Comparison of ENCODE assay signal across 15 mouse cellular contexts in the genomic region with DNA sequence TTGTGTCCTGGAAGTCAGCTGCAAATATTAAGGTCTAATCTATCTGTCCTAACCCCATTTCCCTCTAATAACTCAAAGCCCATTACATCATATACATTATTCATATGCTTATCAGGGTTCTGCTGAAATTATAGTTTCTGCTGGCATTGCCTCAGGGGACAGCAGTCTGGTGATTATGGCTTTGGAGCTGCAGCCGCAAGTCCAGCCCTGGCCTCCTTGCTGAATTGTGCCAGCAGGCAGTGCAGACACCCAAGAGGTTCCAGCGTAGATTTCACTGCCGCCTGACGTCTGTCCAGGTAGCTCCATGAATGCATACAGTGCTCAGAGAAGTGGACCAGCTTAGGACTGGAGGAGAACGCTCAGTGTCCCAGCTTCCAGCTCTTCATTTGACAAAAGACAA. TPM values are rescaled to one million over a fixed set of nuclear protein-coding genes. Genes with fewer than 3 reads are reported as not detected.
DNase-seq lines count a peak whose midpoint lies in the region; ATAC-seq lines count a peak whose summit lies in the region.
"Had no signal": no experiment of that assay in that cellular context is flagged by ENCODE, and none has a peak within 500 bp of the region (broad histone marks: within the 10 kb centered on the region; RNA-seq: fewer than 3 reads in every experiment).

No protein-coding gene starts in this region.

- DNase-seq in midbrain, embryonic 14.5 days, result peak; percentile 51
- DNase-seq in spleen, adult 12 weeks (ENCODE audit: low spot score), result no peak
- DNase-seq in layer of hippocampus, adult 8-10 months (ENCODE audit: low spot score in 2 of 2), result no peak
- DNase-seq in cerebellum, postnatal 4 days (ENCODE audit: low spot score in 2 of 2), result no peak
- DNase-seq: cerebellum, postnatal 10 days; gastrocnemius, postnatal 25 days; kidney, adult 2 months; layer of hippocampus, adult 9-11 months; liver, embryonic 13.5 days had no signal

- no peaks in the 10 kb centered on the region for H3K36me3 ChIP-seq in heart, embryonic 13.5 days
- no peaks in the 10 kb centered on the region for H3K36me3 ChIP-seq in heart, embryonic 12.5 days
- no peaks in the 10 kb centered on the region for H3K36me3 ChIP-seq in neural tube, embryonic 12.5 days
- H3K36me3 ChIP-seq in neural tube, embryonic 15.5 days, result no peaks in the 10 kb centered on the region
- H3K36me3 ChIP-seq in midbrain, embryonic 14.5 days (ENCODE audit: control insufficient read depth, insufficient read depth, low read length), result no peaks in the 10 kb centered on the region
- H3K36me3 ChIP-seq: embryonic facial prominence, embryonic 12.5 days; liver, embryonic 13.5 days had no signal

- H3K27ac ChIP-seq in heart, embryonic 13.5 days (replicated peaks), result 0 out of 2 replicates have a peak overlapping the region, but pooled peaks have one; percentile 10
- H3K27ac ChIP-seq in heart, embryonic 12.5 days (ENCODE audit: poor library complexity, severe bottlenecking), result no peak overlapping the region
- 0 out of 2 replicates have a peak overlapping the region, but pooled peaks have one; percentile 21 for H3K27ac ChIP-seq in neural tube, embryonic 12.5 days
- H3K27ac ChIP-seq in neural tube, embryonic 15.5 days (replicated peaks), result no peak overlapping the region
- H3K27ac ChIP-seq in midbrain, embryonic 14.5 days (replicated peaks; ENCODE audit: low read depth, low read length), result peak overlapping the region; percentile 64
- H3K27ac ChIP-seq: embryonic facial prominence, embryonic 12.5 days; liver, embryonic 13.5 days had no signal

- no peak for ATAC-seq in heart, embryonic 13.5 days (ENCODE audit: extremely low read depth, insufficient number of reproducible peaks, low FRiP score, low TSS enrichment)
- no peak for ATAC-seq in heart, embryonic 12.5 days (ENCODE audit: insufficient number of reproducible peaks, low FRiP score)
- ATAC-seq in neural tube, embryonic 12.5 days (ENCODE audit: low FRiP score, low read depth), result peak; percentile 18; the same call in 1 of the 2 replicates
- ATAC-seq in neural tube, embryonic 15.5 days (ENCODE audit: low FRiP score), result no peak
- 0 out of 2 replicates have a peak, but pooled peaks have one; percentile 12 for ATAC-seq in midbrain, embryonic 14.5 days (ENCODE audit: low FRiP score, low TSS enrichment)
- ATAC-seq: activated CD4-positive, CD25-positive, alpha-beta regulatory T cell, adult 4 months had no signal

- no peak overlapping the region for H3K4me2 ChIP-seq in heart, embryonic 13.5 days
- no peak overlapping the region for H3K4me2 ChIP-seq in heart, embryonic 12.5 days
- H3K4me2 ChIP-seq in neural tube, embryonic 12.5 days (replicated peaks), result no peak overlapping the region
- no peak overlapping the region for H3K4me2 ChIP-seq in neural tube, embryonic 15.5 days
- H3K4me2 ChIP-seq in midbrain, embryonic 14.5 days (ENCODE audit: low read length), result no peak overlapping the region
- H3K4me2 ChIP-seq: embryonic facial prominence, embryonic 12.5 days; liver, embryonic 13.5 days had no signal

- no peaks in the 10 kb centered on the region for H3K9me3 ChIP-seq in heart, embryonic 13.5 days
- no peaks in the 10 kb centered on the region for H3K9me3 ChIP-seq in heart, embryonic 12.5 days (replicated peaks)
- no peaks in the 10 kb centered on the region for H3K9me3 ChIP-seq in neural tube, embryonic 12.5 days
- H3K9me3 ChIP-seq in neural tube, embryonic 15.5 days (replicated peaks), result no peaks in the 10 kb centered on the region
- H3K9me3 ChIP-seq in midbrain, embryonic 14.5 days (ENCODE audit: control insufficient read depth, low read length), result no peaks in the 10 kb centered on the region
- H3K9me3 ChIP-seq: embryonic facial prominence, embryonic 12.5 days; liver, embryonic 13.5 days had no signal

- no peak overlapping the region for H3K9ac ChIP-seq in heart, embryonic 13.5 days
- no peak overlapping the region for H3K9ac ChIP-seq in heart, embryonic 12.5 days
- H3K9ac ChIP-seq in neural tube, embryonic 12.5 days, result no peak overlapping the region
- H3K9ac ChIP-seq in neural tube, embryonic 15.5 days (replicated peaks), result no peak overlapping the region
- no peak overlapping the region for H3K9ac ChIP-seq in midbrain, embryonic 14.5 days (replicated peaks; ENCODE audit: low read length)
- H3K9ac ChIP-seq: embryonic facial prominence, embryonic 12.5 days; liver, embryonic 13.5 days had no signal

- H3K4me3 ChIP-seq in heart, embryonic 13.5 days, result no peak overlapping the region
- no peak overlapping the region for H3K4me3 ChIP-seq in heart, embryonic 12.5 days
- H3K4me3 ChIP-seq in neural tube, embryonic 12.5 days, result no peak overlapping the region
- no peak overlapping the region for H3K4me3 ChIP-seq in neural tube, embryonic 15.5 days (replicated peaks)
- no peak overlapping the region for H3K4me3 ChIP-seq in midbrain, embryonic 14.5 days (replicated peaks; ENCODE audit: low read depth, low read length)
- H3K4me3 ChIP-seq: embryonic facial prominence, embryonic 12.5 days; liver, embryonic 13.5 days had no signal

- 71% methylated on average over 5 of the region's 5 CpGs for WGBS in heart, embryonic 13.5 days
- 66% methylated on average over 5 of the region's 5 CpGs for WGBS in heart, embryonic 12.5 days
- WGBS in neural tube, embryonic 12.5 days, result 65% methylated on average over 5 of the region's 5 CpGs
- WGBS in neural tube, embryonic 15.5 days, result 39% methylated on average over 5 of the region's 5 CpGs
- 42% methylated on average over 5 of the region's 5 CpGs for WGBS in midbrain, embryonic 14.5 days

- no peaks in the 10 kb centered on the region; the same call in 1 of the 2 replicates for H3K27me3 ChIP-seq in heart, embryonic 13.5 days (replicated peaks)
- no peaks in the 10 kb centered on the region for H3K27me3 ChIP-seq in heart, embryonic 12.5 days (replicated peaks)
- no peaks in the 10 kb centered on the region for H3K27me3 ChIP-seq in neural tube, embryonic 12.5 days (replicated peaks)
- H3K27me3 ChIP-seq in neural tube, embryonic 15.5 days (replicated peaks), result no peaks in the 10 kb centered on the region
- H3K27me3 ChIP-seq in midbrain, embryonic 14.5 days (ENCODE audit: control insufficient read depth, insufficient read depth, low read length), result no peaks in the 10 kb centered on the region
- H3K27me3 ChIP-seq: embryonic facial prominence, embryonic 12.5 days; liver, embryonic 13.5 days had no signal

- peaks cover 24% of the 10 kb centered on the region for H3K4me1 ChIP-seq in heart, embryonic 13.5 days
- H3K4me1 ChIP-seq in heart, embryonic 12.5 days (replicated peaks), result peaks cover 16% of the 10 kb centered on the region
- peaks cover 22% of the 10 kb centered on the region for H3K4me1 ChIP-seq in neural tube, embryonic 12.5 days
- H3K4me1 ChIP-seq in neural tube, embryonic 15.5 days, result peaks cover 32% of the 10 kb centered on the region
- peaks cover 32% of the 10 kb centered on the region for H3K4me1 ChIP-seq in midbrain, embryonic 14.5 days (ENCODE audit: control insufficient read depth, insufficient read depth, low read length)

RNA-seq across cellular contexts. Expression of a gene that starts 16.8 kb away (rescaled TPM):
- 0.64 and 0.80 TPM in 2 replicates for polyA plus RNA-seq in heart, embryonic 13.5 days (2015; fragmentation: Nextera tagmentation; extraction: Ambion mirVana)
- 0.64 and 1.1 TPM in 2 replicates for polyA plus RNA-seq in heart, embryonic 12.5 days (2016; fragmentation: Nextera tagmentation; extraction: Ambion mirVana)
- 8.1 and 9.2 TPM in 2 replicates for polyA plus RNA-seq in neural tube, embryonic 12.5 days (2016; fragmentation: Nextera tagmentation; extraction: Ambion mirVana)
- polyA plus RNA-seq in neural tube, embryonic 15.5 days (2015; fragmentation: Nextera tagmentation; extraction: Ambion mirVana), result 5.5 and 6.2 TPM in 2 replicates
- polyA plus RNA-seq in midbrain, embryonic 14.5 days (2014; fragmentation: Nextera tagmentation; extraction: Ambion mirVana), result 9.3 and 13.1 TPM in 2 replicates
- total RNA-seq in layer of hippocampus, adult 8-10 months (2022), result 1 to 10 TPM in 3 of 4 experiments, under 1 TPM in 1; 0.59 to 1.6 (median 1.3) TPM
- total RNA-seq: gastrocnemius, postnatal 25 days had no signal
- polyA plus RNA-seq: activated CD4-positive, CD25-positive, alpha-beta regulatory T cell, adult 4 months had no signal

RNA-seq across cellular contexts. Expression of a gene that starts 17.6 kb away (rescaled TPM):
- polyA plus RNA-seq in heart, embryonic 13.5 days (2015; fragmentation: Nextera tagmentation; extraction: Ambion mirVana), result 0.79 and 0.96 TPM in 2 replicates
- polyA plus RNA-seq in heart, embryonic 12.5 days (2016; fragmentation: Nextera tagmentation; extraction: Ambion mirVana), result 1.3 and 1.4 TPM in 2 replicates
- polyA plus RNA-seq in neural tube, embryonic 12.5 days (2016; fragmentation: Nextera tagmentation; extraction: Ambion mirVana), result 16.3 and 20.2 TPM in 2 replicates
- 12.4 and 14.4 TPM in 2 replicates for polyA plus RNA-seq in neural tube, embryonic 15.5 days (2015; fragmentation: Nextera tagmentation; extraction: Ambion mirVana)
- polyA plus RNA-seq in midbrain, embryonic 14.5 days (2014; fragmentation: Nextera tagmentation; extraction: Ambion mirVana), result 21.7 and 22.1 TPM in 2 replicates
- 10 to 100 TPM; 64.9 to 68.6 (median 65.5) TPM for total RNA-seq in layer of hippocampus, adult 8-10 months (2022)

Comparison
In these comparisons a context has a peak if more than half of its experiments do, and no peak if none do; other contexts are left out.
1. ATAC-seq: peak in neural tube, embryonic 12.5 days (single experiment) and midbrain, embryonic 14.5 days (single experiment); none in heart, embryonic 13.5 days (single experiment), heart, embryonic 12.5 days (single experiment) and neural tube, embryonic 15.5 days (single experiment).
2. H3K27ac ChIP-seq: peak in heart, embryonic 13.5 days (single experiment), neural tube, embryonic 12.5 days (single experiment) and midbrain, embryonic 14.5 days (single experiment); none in heart, embryonic 12.5 days (single experiment) and neural tube, embryonic 15.5 days (single experiment).